Mouse (Mus musculus) spleen, postnatal 14 days (tissue): ENCODE measurements around the gene Pax4.

Source experiments
- DNase-seq, 2 experiments: peaks; one replicate each; pipeline ENCODE4 v3.0.0; 2021 to 2022; ENCODE audit warnings: low spot score in 2 of 2

The Pax4 gene

GRCm38 (mm10) chr6:28396853-28397457 is 52.2 kb downstream of the Pax4 start:
- DNase-seq = no peak

- DNase-seq = no peak
Observed at GRCm38 (mm10) chr6:28396051-28396852, 52.9 kb downstream of the Pax4 start.
